Mouse (Mus musculus): ENCODE measurements at regions not wholly inside any gene's neighbourhood (a gene's known extent, or its start where the extent isn't known, plus 50 kb on each side); places are given as distances from the start of the nearest gene placed in this dataset.

GRCm38 (mm10) chr7:137909456-137909855, 472.0 kb downstream of the Glrx3 start:
- 16% methylated on average over 3 of the region's 3 CpGs for WGBS
- H3K9me3 ChIP-seq = no peaks in the 10 kb centered on the region
- peaks cover 3% of the 10 kb centered on the region; the same call in 1 of the 2 replicates for H3K4me1 ChIP-seq
- no peaks in the 10 kb centered on the region for H3K27me3 ChIP-seq
- no peak overlapping the region for H3K4me3 ChIP-seq
- H3K36me3 ChIP-seq = no peaks in the 10 kb centered on the region
- no peak for ATAC-seq (ENCODE audit: borderline replicate concordance, extremely low read depth, low FRiP score, low TSS enrichment)
- no peak overlapping the region for H3K4me2 ChIP-seq
- no peak overlapping the region for H3K27ac ChIP-seq
- H3K9ac ChIP-seq = no peak overlapping the region

DNA sequence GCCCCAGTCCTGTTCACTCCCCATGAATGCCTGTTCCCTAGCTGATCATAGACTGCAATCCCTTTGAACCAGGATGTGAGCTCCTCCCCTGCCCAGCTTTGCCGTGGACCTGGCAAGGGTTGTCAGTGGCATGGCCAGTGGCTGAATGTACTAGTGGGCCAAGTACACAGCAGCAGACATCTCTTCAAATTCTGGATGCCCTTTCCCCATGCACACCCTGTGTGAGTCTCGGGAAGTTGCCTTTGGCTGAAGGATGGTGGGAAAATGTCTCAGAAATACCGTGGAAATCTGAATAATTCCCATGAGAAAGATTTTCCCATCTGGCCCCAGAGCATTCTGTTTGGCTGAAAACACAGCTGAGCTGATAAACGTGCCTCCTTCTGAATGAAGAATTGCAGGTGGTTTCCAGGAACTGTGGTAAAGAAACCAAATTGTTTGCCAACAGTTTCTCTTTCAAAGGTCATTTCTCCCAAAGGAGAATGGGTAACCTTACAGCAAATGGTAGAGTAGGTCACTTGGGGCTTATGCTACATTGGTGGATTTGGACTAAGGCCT, 476.2 kb downstream of the Glrx3 start:
- Histone ChIP-seq H3K27ac (no peak overlapping the region), H3K36me3 (no peaks in the 10 kb centered on the region), H3K9me3 (no peaks in the 10 kb centered on the region), H3K27me3 (no peaks in the 10 kb centered on the region), H3K4me3 (no peak overlapping the region), H3K4me2 (no peak overlapping the region), H3K4me1 (peaks cover 3% of the 10 kb centered on the region; the same call in 1 of the 2 replicates), H3K9ac (no peak overlapping the region)
- 59% methylated on average over 4 of the region's 4 CpGs for WGBS
- ATAC-seq (ENCODE audit: borderline replicate concordance, extremely low read depth, low FRiP score, low TSS enrichment) = no peak

GRCm38 (mm10) chr7:137914506-137914905, 477.1 kb downstream of the Glrx3 start:
- Histone ChIP-seq H3K4me2 (no peak overlapping the region), H3K9me3 (no peaks in the 10 kb centered on the region), H3K27ac (no peak overlapping the region), H3K4me3 (no peak overlapping the region), H3K9ac (no peak overlapping the region), H3K4me1 (peaks cover under 1% of the 10 kb centered on the region; the same call in 1 of the 2 replicates), H3K27me3 (no peaks in the 10 kb centered on the region), H3K36me3 (no peaks in the 10 kb centered on the region)
- 83% methylated on average over 5 of the region's 5 CpGs for WGBS
- no peak for ATAC-seq (ENCODE audit: borderline replicate concordance, extremely low read depth, low FRiP score, low TSS enrichment)

DNA sequence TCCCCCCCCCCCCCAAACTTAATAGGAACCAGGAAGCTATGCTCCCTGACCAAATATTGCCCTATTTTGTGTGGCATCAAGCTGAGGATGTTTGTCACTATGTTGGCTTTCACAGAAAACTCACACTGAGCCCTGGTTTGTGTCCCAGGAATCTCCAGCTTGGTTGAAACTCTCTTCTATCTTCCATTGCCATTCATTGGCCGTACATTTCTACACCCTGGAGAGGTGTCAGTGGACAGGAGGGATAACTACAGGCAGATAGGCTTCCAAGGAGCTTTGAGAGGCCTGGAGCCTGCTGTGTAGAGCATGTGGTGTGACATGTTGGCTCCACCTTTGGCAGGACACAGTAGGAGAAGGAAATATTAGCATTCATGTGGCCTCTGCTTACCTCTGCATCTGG, 478.9 kb downstream of the Glrx3 start:
- Histone ChIP-seq H3K4me3 (no peak overlapping the region), H3K4me1 (no peaks in the 10 kb centered on the region), H3K9me3 (no peaks in the 10 kb centered on the region), H3K27me3 (no peaks in the 10 kb centered on the region), H3K27ac (no peak overlapping the region), H3K36me3 (no peaks in the 10 kb centered on the region), H3K9ac (no peak overlapping the region), H3K4me2 (no peak overlapping the region)
- ATAC-seq (ENCODE audit: borderline replicate concordance, extremely low read depth, low FRiP score, low TSS enrichment) = no peak
- WGBS = 66% methylated on average over 1 of the region's 1 CpGs

- H3K4me2 ChIP-seq = peak overlapping the region; percentile 22; the same call in 1 of the 2 replicates
- H3K9ac ChIP-seq = no peak overlapping the region
- 36% methylated on average over 7 of the region's 7 CpGs for WGBS
- peaks cover 6% of the 10 kb centered on the region for H3K4me1 ChIP-seq
- no peak overlapping the region for H3K27ac ChIP-seq
- no peaks in the 10 kb centered on the region for H3K36me3 ChIP-seq
- H3K4me3 ChIP-seq = no peak overlapping the region
- ATAC-seq (ENCODE audit: borderline replicate concordance, extremely low read depth, low FRiP score, low TSS enrichment) = peak; percentile 55; the same call in 1 of the 2 replicates
- no peaks in the 10 kb centered on the region for H3K27me3 ChIP-seq
- H3K9me3 ChIP-seq = no peaks in the 10 kb centered on the region
Measured at GRCm38 (mm10) chr7:137924464-137925167, 472.9 kb downstream of the Tcerg1l start.

DNA sequence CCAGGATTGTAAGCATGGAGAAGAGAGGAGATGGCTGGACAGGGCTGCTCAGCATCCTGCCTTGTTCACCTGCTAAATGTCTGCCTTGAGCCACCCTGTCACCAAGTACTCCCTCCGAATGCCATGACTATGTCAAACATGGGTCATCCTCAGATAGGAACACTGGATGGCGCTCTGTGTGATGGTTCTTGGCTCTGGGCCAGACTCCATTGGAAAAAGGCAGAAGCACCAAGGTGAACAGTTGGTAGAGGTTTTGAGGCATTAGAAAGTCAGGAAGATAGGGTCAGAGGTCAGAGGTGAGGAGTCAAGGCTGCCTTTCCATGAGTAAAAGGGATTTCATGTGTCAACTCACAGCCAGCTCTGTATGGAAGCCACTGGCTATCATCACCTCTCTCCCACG, 471.9 kb downstream of the Tcerg1l start:
- Histone ChIP-seq H3K4me1 (peaks cover 6% of the 10 kb centered on the region), H3K9ac (no peak overlapping the region), H3K9me3 (no peaks in the 10 kb centered on the region), H3K4me3 (no peak overlapping the region), H3K36me3 (no peaks in the 10 kb centered on the region), H3K27ac (no peak overlapping the region), H3K27me3 (no peaks in the 10 kb centered on the region), H3K4me2 (no peak overlapping the region)
- ATAC-seq (ENCODE audit: borderline replicate concordance, extremely low read depth, low FRiP score, low TSS enrichment) = no peak
- WGBS = 66% methylated on average over 3 of the region's 3 CpGs

DNA sequence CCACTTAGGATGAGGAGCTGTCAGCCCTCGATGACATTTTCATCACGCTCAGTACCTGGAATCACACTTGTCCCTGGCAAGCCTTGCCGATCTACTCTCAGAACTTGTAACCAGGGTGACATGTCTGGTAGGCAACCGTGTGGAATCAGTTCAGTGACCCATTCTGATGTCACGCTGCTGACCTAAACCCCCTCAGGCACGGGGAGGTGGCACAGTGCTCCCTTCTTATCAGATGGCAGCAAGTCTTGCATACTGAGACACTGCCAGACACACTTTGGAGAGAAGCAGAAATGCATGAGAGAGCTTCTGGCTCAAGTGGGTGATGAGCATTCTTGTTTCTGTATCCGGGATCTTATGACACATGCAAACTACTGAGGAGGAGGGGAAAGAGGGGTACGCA, 470.2 kb downstream of the Tcerg1l start:
- Histone ChIP-seq H3K27me3 (no peaks in the 10 kb centered on the region), H3K27ac (no peak overlapping the region), H3K4me2 (no peak overlapping the region), H3K36me3 (no peaks in the 10 kb centered on the region), H3K4me1 (peaks cover 6% of the 10 kb centered on the region), H3K9me3 (no peaks in the 10 kb centered on the region), H3K9ac (no peak overlapping the region), H3K4me3 (no peak overlapping the region)
- ATAC-seq (ENCODE audit: borderline replicate concordance, extremely low read depth, low FRiP score, low TSS enrichment) = no peak
- 57% methylated on average over 8 of the region's 8 CpGs for WGBS

DNA sequence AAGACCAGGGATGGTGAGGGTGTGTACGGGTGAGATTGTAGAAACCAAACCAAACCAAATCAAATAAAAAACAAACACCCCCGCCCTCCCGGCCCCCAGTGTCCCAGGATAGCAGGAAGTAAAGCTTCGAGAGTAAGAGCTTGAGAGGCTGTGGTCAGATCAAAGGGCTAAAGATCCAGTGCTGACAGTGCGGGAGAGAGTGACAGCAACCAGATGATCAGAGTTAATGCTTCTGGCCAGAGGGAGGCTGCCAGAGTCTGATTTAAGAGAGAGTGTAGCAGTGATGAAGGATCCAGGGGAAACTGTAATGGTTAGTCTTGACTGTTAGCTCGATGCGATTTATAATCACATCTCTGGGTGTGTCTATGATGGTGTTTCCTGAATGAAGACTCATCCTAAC, 467.3 kb downstream of the Tcerg1l start:
- H3K4me2 ChIP-seq = no peak overlapping the region
- no peak for ATAC-seq (ENCODE audit: borderline replicate concordance, extremely low read depth, low FRiP score, low TSS enrichment)

DNA sequence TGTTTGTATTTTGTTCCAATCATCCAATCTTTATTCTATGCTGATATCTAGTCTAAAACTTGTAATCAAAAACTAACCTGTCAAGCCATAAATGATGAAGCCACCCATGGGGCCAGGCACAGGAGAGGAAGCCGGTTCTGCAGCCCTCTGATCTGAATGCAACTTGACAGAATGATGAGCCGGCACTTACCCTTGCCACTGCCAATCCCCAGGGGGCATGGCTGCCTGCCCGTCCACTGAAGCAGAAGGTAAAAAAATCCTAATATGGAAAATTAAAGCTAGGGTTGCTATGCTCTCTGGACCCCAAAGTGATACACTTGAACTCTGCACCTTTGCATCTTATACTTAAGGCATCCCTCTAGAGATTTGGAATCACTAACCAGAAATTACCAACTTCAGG, 461.6 kb downstream of the Tcerg1l start:
- Histone ChIP-seq H3K4me2 (no peak overlapping the region), H3K27ac (no peak overlapping the region), H3K4me1 (no peaks in the 10 kb centered on the region), H3K9ac (no peak overlapping the region), H3K9me3 (no peaks in the 10 kb centered on the region), H3K4me3 (no peak overlapping the region), H3K36me3 (no peaks in the 10 kb centered on the region), H3K27me3 (no peaks in the 10 kb centered on the region)
- ATAC-seq (ENCODE audit: borderline replicate concordance, extremely low read depth, low FRiP score, low TSS enrichment) = no peak
- 39% methylated on average over 3 of the region's 3 CpGs for WGBS

More for the DNA sequence above, 467.3 kb downstream of the Tcerg1l start:
- H3K4me1 ChIP-seq = no peaks in the 10 kb centered on the region
- H3K36me3 ChIP-seq = no peaks in the 10 kb centered on the region
- no peak overlapping the region for H3K9ac ChIP-seq
- 12% methylated on average over 7 of the region's 7 CpGs for WGBS
- no peak overlapping the region for H3K4me3 ChIP-seq
- no peaks in the 10 kb centered on the region for H3K9me3 ChIP-seq
- no peaks in the 10 kb centered on the region for H3K27me3 ChIP-seq
- no peak overlapping the region for H3K27ac ChIP-seq

DNA sequence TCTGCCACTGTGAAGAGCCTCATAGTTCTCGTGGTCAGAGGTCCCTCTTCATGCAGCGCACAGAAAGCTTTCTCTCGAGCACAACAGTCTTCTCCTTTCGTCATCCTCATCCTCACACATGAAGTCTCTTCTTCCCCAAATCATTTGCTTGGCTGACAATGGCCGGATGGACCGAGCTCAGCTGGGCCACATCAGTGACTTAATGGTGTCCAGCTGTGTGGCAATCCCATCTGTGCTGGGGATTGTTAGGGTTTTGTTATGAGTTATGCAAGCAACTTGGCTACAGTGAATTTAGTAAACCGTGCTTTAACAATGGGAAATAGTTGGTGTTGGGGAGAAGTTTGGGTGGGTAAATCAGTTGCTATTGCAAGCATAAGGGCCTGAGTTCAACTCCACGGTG, 458.4 kb downstream of the Tcerg1l start:
- 69% methylated on average over 8 of the region's 8 CpGs for WGBS
- H3K4me3 ChIP-seq = no peak overlapping the region
- H3K4me2 ChIP-seq = no peak overlapping the region
- no peaks in the 10 kb centered on the region for H3K27me3 ChIP-seq
- H3K9me3 ChIP-seq = no peaks in the 10 kb centered on the region
- H3K27ac ChIP-seq = no peak overlapping the region
- H3K9ac ChIP-seq = no peak overlapping the region
- no peaks in the 10 kb centered on the region for H3K4me1 ChIP-seq
- no peaks in the 10 kb centered on the region for H3K36me3 ChIP-seq
- no peak for ATAC-seq (ENCODE audit: borderline replicate concordance, extremely low read depth, low FRiP score, low TSS enrichment)

GRCm38 (mm10) chr7:137940084-137940483, 457.4 kb downstream of the Tcerg1l start:
- Histone ChIP-seq H3K27ac (no peak overlapping the region), H3K4me1 (no peaks in the 10 kb centered on the region), H3K9me3 (no peaks in the 10 kb centered on the region), H3K4me2 (no peak overlapping the region), H3K27me3 (no peaks in the 10 kb centered on the region), H3K36me3 (no peaks in the 10 kb centered on the region), H3K9ac (no peak overlapping the region), H3K4me3 (no peak overlapping the region)
- no peak for ATAC-seq (ENCODE audit: borderline replicate concordance, extremely low read depth, low FRiP score, low TSS enrichment)
- 49% methylated on average over 5 of the region's 5 CpGs for WGBS

DNA sequence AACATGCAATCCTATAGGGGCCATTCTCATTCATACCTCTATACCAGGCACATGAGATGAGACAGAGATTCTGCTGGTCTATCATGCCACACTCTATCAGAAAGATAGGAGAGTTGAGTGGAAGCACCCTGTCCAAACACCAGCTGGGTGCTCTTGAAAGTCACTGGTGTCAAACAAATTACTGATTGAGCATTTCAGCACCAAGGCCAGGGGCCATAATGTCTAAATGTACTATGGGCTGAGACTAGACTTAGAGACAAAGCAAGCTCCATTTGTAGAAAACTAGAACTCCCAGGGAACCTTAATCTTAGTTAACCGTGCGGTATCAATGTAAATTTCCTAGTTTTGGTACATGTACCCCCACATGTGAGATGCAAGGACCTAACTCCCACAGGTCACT, 452.5 kb downstream of the Tcerg1l start:
- no peak overlapping the region for H3K9ac ChIP-seq
- no peaks in the 10 kb centered on the region for H3K9me3 ChIP-seq
- ATAC-seq (ENCODE audit: borderline replicate concordance, extremely low read depth, low FRiP score, low TSS enrichment) = no peak
- no peak overlapping the region for H3K4me3 ChIP-seq
- no peaks in the 10 kb centered on the region for H3K4me1 ChIP-seq
- no peak overlapping the region for H3K4me2 ChIP-seq
- WGBS = 89% methylated on average over 2 of the region's 2 CpGs
- no peaks in the 10 kb centered on the region for H3K36me3 ChIP-seq
- no peaks in the 10 kb centered on the region for H3K27me3 ChIP-seq
- no peak overlapping the region for H3K27ac ChIP-seq

Measured in lung, embryonic 15.5 days (tissue).